Mouse (Mus musculus) C2C12 (cell line): ENCODE measurements at regions not wholly inside any gene's neighbourhood (a gene's known extent, or its start where the extent isn't known, plus 50 kb on each side); places are given as distances from the start of the nearest gene placed in this dataset.

ENCODE experiments used
- H3K27me3 ChIP-seq: one replicate; pipeline ENCODE4 v1.6.1; 2011; ENCODE audit not compliant: control insufficient read depth, insufficient read depth, insufficient read length
- H3K36me3 ChIP-seq: one replicate; pipeline ENCODE4 v1.6.1; 2011; ENCODE audit not compliant: control insufficient read depth, insufficient read depth
- H3K4me3 ChIP-seq: one replicate; pipeline ENCODE4 v1.5.1; 2011; ENCODE audit warnings: mild to moderate bottlenecking, control low read depth; ENCODE audit not compliant: poor library complexity, insufficient read depth, severe bottlenecking
- H3K79me2 ChIP-seq: one replicate; pipeline ENCODE4 v1.6.1; 2011; ENCODE audit not compliant: control insufficient read depth, insufficient read depth
- H3K79me3 ChIP-seq: one replicate; pipeline ENCODE4 v1.6.1; 2011; ENCODE audit warnings: low read depth, control low read depth
- H3ac ChIP-seq: one replicate; pipeline ENCODE3; 2011; ENCODE audit warnings: low read depth; ENCODE audit not compliant: control insufficient read depth, insufficient read length
- CEBPB ChIP-seq: IDR thresholded peaks from one replicate; pipeline ENCODE4 v1.6.1; 2011; ENCODE audit warnings: low read depth, mild to moderate bottlenecking, control low read depth, moderate library complexity
- CTCF ChIP-seq: IDR thresholded peaks from one replicate; pipeline ENCODE4 v1.5.1; 2011; ENCODE audit not compliant: control insufficient read depth, insufficient read depth, insufficient read length
- FOSL1 ChIP-seq: IDR thresholded peaks from one replicate; pipeline ENCODE4 v1.8.0; 2011; ENCODE audit warnings: mild to moderate bottlenecking, low read length; ENCODE audit not compliant: poor library complexity, insufficient read depth, severe bottlenecking
- MAX ChIP-seq: IDR thresholded peaks from one replicate; pipeline ENCODE4 v1.6.1; 2011; ENCODE audit warnings: mild to moderate bottlenecking, control low read depth
- MYOD1 ChIP-seq: IDR thresholded peaks from one replicate; pipeline ENCODE4 v1.6.1; 2011; ENCODE audit warnings: low read depth; ENCODE audit not compliant: control insufficient read depth, insufficient read length
- MYOG ChIP-seq: IDR thresholded peaks from one replicate; pipeline ENCODE4 v1.6.1; 2011; ENCODE audit not compliant: control insufficient read depth, insufficient read length; ENCODE audit errors: extremely low read depth
- USF1 ChIP-seq: IDR thresholded peaks from one replicate; pipeline ENCODE4 v1.6.1; 2011; ENCODE audit warnings: low read depth, mild to moderate bottlenecking, control low read depth, moderate library complexity

GRCm38 (mm10) chr10:68842023-68842735 is 118.7 kb downstream of the Tmem26 start:
- H3K36me3 ChIP-seq: no peaks in the 10 kb centered on the region
- no peak overlapping the region for H3K4me3 ChIP-seq
- H3K27me3 ChIP-seq: no peaks in the 10 kb centered on the region
- H3ac ChIP-seq: no peak overlapping the region
- H3K79me3 ChIP-seq: no peaks in the 10 kb centered on the region
- H3K79me2 ChIP-seq: no peaks in the 10 kb centered on the region
- no peak for TF ChIP-seq MAX
- no peak for TF ChIP-seq FOSL1
- TF ChIP-seq CTCF: no peak
- no peak for TF ChIP-seq USF1
- TF ChIP-seq MYOD1: no peak
- no peak for TF ChIP-seq MYOG
- TF ChIP-seq CEBPB: no peak

- H3ac ChIP-seq: no peak overlapping the region
- no peaks in the 10 kb centered on the region for H3K79me3 ChIP-seq
- H3K79me2 ChIP-seq: no peaks in the 10 kb centered on the region
- TF ChIP-seq FOSL1 (no peak), MAX (no peak), CTCF (no peak), MYOD1 (no peak), USF1 (no peak), MYOG (no peak), CEBPB (no peak)
- no peak overlapping the region for H3K4me3 ChIP-seq
- H3K27me3 ChIP-seq: no peaks in the 10 kb centered on the region
- no peaks in the 10 kb centered on the region for H3K36me3 ChIP-seq
These were observed 120.6 kb downstream of the Tmem26 start for GRCm38 (mm10) chr10:68844066-68844465.

GRCm38 (mm10) chr10:68844596-68844995 is 121.2 kb downstream of the Tmem26 start:
- no peaks in the 10 kb centered on the region for H3K27me3 ChIP-seq
- no peak for TF ChIP-seq MAX
- TF ChIP-seq USF1: no peak
- no peak for TF ChIP-seq FOSL1
- no peak for TF ChIP-seq CTCF
- no peak overlapping the region for H3ac ChIP-seq
- no peaks in the 10 kb centered on the region for H3K79me2 ChIP-seq
- no peaks in the 10 kb centered on the region for H3K79me3 ChIP-seq
- H3K4me3 ChIP-seq: no peak overlapping the region
- no peaks in the 10 kb centered on the region for H3K36me3 ChIP-seq

GRCm38 (mm10) chr10:68851153-68851552 is 127.7 kb downstream of the Tmem26 start:
- no peak overlapping the region for H3ac ChIP-seq
- no peak overlapping the region for H3K4me3 ChIP-seq
- no peaks in the 10 kb centered on the region for H3K36me3 ChIP-seq
- no peak for TF ChIP-seq MYOD1
- no peak for TF ChIP-seq CTCF
- TF ChIP-seq FOSL1: no peak
- TF ChIP-seq CEBPB: no peak
- H3K79me3 ChIP-seq: no peaks in the 10 kb centered on the region
- H3K27me3 ChIP-seq: no peaks in the 10 kb centered on the region
- H3K79me2 ChIP-seq: no peaks in the 10 kb centered on the region

- Histone ChIP-seq H3K27me3 (no peaks in the 10 kb centered on the region), H3K79me3 (no peaks in the 10 kb centered on the region), H3K4me3 (no peak overlapping the region), H3K36me3 (no peaks in the 10 kb centered on the region), H3ac (no peak overlapping the region), H3K79me2 (no peaks in the 10 kb centered on the region)
- TF ChIP-seq MYOG: no peak
- no peak for TF ChIP-seq FOSL1
- no peak for TF ChIP-seq MAX
- no peak for TF ChIP-seq USF1
- no peak for TF ChIP-seq MYOD1
- no peak for TF ChIP-seq CTCF
- no peak for TF ChIP-seq CEBPB
These were observed 132.8 kb downstream of the Tmem26 start for GRCm38 (mm10) chr10:68855934-68856891.
